In the genomic region with DNA sequence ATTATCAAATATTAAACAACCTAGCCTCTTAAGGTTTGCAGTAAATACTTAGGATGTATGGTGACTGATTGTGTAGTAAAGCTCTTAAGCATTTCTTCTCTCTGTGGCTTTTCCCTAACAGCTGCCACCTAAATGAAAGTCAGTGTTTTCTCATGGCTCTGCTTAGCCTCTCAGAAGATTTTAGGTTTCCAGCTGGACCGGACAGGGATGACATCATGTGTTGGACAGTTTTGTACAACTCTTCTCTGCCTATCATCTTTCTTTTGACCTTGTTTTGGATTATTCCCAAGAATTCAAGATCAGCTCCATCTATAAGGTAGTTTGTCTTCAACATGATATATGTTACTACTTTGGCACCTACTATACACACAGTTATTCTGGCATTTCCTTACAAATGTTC, we compare ENCODE assay signal across 19 mouse cellular contexts.
"Had no signal": no experiment of that assay in that cellular context is flagged by ENCODE, and none has a peak within 500 bp of the region (broad histone marks: within the 10 kb centered on the region; RNA-seq: fewer than 3 reads in every experiment).

No protein-coding gene starts in this region.

- H3K4me3 ChIP-seq: layer of hippocampus, adult 2 months; limb, embryonic 10.5 days; limb, embryonic 13.5 days; liver, embryonic 12.5 days; liver, embryonic 15.5 days; lung, embryonic 15.5 days; megakaryocyte, embryonic 14.5 days; midbrain, embryonic 10.5 days; midbrain, embryonic 13.5 days had no signal

- H3K9me3 ChIP-seq: limb, embryonic 10.5 days; limb, embryonic 13.5 days; liver, embryonic 12.5 days; liver, embryonic 15.5 days; lung, embryonic 15.5 days; megakaryocyte, embryonic 14.5 days; midbrain, embryonic 10.5 days; midbrain, embryonic 13.5 days had no signal

- H3K27me3 ChIP-seq: limb, embryonic 13.5 days; liver, embryonic 12.5 days; liver, embryonic 15.5 days; lung, embryonic 15.5 days; megakaryocyte, embryonic 14.5 days; midbrain, embryonic 13.5 days had no signal

- H3K4me1 ChIP-seq: limb, embryonic 10.5 days; limb, embryonic 13.5 days; liver, embryonic 12.5 days; liver, embryonic 15.5 days; lung, embryonic 15.5 days; megakaryocyte, embryonic 14.5 days; midbrain, embryonic 10.5 days; midbrain, embryonic 13.5 days had no signal

- DNase-seq: kidney, postnatal 25 days; layer of hippocampus, adult 9-11 months; liver; lung, adult 18-20 months; lung, postnatal 10 days; lung, postnatal 36 days; thymus, postnatal 25 days had no signal

- H3K36me3 ChIP-seq: limb, embryonic 10.5 days; limb, embryonic 13.5 days; liver, embryonic 12.5 days; liver, embryonic 15.5 days; lung, embryonic 15.5 days; midbrain, embryonic 10.5 days; midbrain, embryonic 13.5 days had no signal

- H3K4me2 ChIP-seq: limb, embryonic 13.5 days; liver, embryonic 12.5 days; liver, embryonic 15.5 days; lung, embryonic 15.5 days; midbrain, embryonic 13.5 days had no signal

- H3K27ac ChIP-seq: kidney, postnatal 0 days; layer of hippocampus, adult 2 months; limb, embryonic 10.5 days; limb, embryonic 13.5 days; liver, embryonic 12.5 days; liver, embryonic 15.5 days; lung, embryonic 15.5 days; midbrain, embryonic 10.5 days; midbrain, embryonic 13.5 days; stomach, postnatal 0 days had no signal

- H3K9ac ChIP-seq: limb, embryonic 13.5 days; liver, embryonic 12.5 days; liver, embryonic 15.5 days; lung, embryonic 15.5 days; midbrain, embryonic 13.5 days had no signal

- ATAC-seq: liver, embryonic 12.5 days; midbrain, embryonic 13.5 days; midbrain, embryonic 16.5 days had no signal
